Mouse (Mus musculus) liver (tissue): ENCODE results near the gene Ddx18.

Experiments used
- DNase-seq: peaks from one replicate; pipeline ENCODE4 v3.0.0-alpha.2; 2020; ENCODE audit warnings: mixed read lengths

The Ddx18 gene

GRCm38 (mm10) chr1:121527061-121527460, 40.7 kb downstream of the Ddx18 start:
- no peak for DNase-seq

- DNase-seq, result no peak
Observed at GRCm38 (mm10) chr1:121518609-121519008, 49.2 kb downstream of the Ddx18 start.

DNA sequence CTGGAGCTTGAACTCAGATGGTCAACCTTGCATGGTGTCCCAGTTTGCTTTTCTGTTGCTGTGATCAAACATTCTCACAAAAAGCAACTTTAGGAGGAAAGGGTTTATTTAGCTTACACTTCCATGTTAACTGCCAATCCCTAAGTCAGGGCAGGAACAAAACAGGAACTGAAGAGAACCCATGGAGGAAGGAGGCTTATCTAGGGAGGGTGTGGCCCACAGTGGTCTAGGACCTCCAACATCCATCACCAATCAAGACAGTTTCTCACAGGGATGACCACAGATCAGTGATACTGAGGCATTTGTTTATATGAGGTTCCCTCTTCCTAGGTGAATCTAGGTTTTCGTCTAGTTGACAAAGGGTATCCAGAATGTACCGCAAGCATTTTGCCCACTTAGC, 55.8 kb downstream of the Ddx18 start:
- DNase-seq, result no peak

DNA sequence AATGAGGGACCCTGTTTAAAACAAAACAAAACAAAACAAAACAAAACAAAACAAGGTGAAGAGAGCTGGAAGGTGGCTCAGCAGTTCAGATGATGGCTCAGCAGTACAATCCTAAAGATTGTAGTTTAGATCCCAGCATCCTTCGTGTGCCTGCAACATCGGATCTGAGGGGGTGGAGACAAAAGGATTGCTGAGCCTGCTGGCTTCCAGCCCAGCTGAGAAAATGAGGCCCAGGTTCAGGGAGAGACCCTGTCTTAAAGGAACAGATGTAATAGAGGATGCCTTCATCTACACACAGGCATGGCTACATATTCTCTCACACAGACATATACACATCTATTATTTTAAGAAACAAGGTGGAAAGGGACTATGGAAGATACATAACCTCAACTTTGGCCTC, 56.6 kb downstream of the Ddx18 start:
- DNase-seq, result no peak

DNA sequence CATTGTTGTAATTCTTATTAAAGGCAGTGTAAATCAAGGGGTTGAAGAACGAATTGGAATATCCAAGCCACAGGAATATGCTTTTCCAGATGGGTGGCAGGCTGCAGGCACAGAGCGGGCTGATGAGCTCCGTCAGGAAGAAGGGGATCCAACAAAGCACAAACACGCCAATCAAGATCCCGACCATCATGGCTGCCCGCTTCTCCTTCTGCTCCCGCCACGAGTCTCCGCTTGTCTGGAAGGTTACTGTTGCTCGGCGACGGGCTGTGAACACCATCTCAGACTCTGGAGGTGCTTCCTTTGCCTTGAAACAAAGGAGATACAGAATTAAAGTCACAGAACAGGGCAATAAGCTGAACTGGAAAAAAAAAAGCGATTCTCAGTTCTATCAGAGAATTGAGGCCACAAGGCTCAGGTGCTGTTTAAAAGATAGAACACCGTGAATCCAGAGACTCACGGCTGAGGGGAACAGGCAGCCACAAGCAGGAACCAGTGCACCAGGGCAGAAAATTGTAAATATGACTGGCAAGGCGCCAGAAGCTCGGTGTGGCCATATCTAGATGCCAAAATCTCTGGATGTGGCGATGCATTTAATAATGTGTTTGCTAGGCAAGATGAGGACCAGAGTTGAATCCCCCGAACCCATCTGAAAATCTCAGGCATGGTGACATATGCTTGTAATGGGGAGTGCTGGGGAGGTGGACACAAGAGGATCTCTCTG, 57.2 kb downstream of the Ddx18 start:
- DNase-seq, result no peak

- DNase-seq, result no peak
Observed at GRCm38 (mm10) chr1:121508729-121509128, 59.1 kb downstream of the Ddx18 start.
